Mouse (Mus musculus) mouse trophoblast stem cell (cell line): ENCODE results near the gene Mapt.

Experiments used
- in situ Hi-C, 2 experiments: fragments of 300-500 bp; cut with MseI, MboI; formaldehyde crosslinking; loops; 2 replicates in 1 of 2; 3 replicates in 1 of 2; pipeline ENCODE4 v1.15.1; 2025

Gene Mapt

DNA sequence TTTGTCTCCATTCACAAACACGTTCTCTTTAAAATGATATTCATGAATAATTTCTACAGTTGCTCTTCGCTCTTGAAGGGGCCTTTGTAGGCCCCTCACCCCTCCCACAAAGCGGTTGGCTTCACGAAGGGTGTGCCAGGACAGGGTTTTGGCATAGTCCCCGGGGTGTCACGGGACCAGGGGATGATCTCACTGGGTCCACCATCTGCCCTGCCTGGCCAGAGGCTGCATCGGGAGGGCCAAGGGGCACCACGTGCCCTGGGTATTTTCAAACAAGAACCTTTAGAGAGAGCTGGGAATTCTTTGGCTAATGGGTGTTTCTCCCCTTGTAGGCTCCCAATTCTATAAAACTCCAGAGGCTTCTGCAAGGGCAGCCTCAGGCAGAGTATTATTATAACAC lies 41.2 kb downstream of the Mapt start:
- in situ Hi-C loops = no loop called here

DNA sequence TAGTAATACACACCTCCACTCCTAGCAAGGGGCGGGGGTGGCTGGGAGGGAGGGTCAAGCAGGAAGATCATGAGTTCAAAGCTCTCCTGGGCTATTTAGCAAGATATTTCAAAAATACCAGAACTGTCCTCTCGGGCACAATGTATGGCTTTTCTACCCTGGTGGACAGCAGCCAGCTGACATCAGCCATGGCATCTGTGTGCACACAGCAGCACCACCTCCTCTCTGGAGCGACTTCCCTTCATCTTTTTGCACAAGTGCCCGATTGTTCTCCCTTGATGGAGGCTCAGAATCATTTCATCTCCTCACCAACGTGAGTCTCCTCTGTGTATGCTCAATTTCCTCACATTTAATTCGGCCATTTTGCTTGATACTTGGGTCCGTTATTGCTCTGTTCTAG lies 44.6 kb downstream of the Mapt start:
- in situ Hi-C loops = no loop called here

DNA sequence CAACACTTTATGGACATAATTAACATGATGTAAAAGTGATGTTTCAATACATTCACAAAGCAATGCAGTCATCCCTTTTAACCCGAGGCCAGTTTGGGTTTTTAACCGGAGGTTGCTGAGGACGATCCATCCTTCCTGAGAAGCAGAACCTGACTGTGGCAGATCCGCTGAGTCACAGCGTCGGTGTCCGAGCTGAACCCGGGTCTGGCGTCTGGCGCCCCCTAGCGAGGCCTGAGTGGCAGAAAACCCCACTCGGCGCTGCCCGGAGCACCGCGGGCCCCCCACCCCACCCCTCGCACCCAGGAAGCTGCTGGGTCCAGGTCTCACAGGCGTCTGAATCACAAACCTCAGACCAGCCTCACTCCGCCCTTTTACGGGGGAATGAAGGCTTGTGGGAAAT lies 47.0 kb downstream of the Mapt start:
- in situ Hi-C loops = no loop called here

DNA sequence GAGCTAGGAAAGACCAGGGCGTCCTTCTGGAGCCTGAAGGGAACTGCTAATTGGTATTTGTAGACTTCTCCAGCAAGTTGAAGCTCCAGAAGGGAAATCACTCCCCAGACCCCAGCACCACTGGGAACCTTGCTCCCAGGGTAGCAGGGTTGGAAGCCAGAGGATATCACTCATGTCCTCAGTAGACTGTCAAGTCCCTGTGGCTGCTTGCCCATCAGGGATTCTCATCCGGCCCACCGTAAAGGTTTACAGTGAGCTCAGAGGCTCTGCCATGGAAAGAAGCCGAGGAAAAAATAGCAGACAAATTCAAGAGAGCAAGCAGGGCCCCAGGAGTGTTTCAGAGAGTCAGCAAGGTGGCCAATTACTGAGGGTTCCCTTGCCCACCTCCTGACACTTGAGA lies 47.9 kb downstream of the Mapt start:
- in situ Hi-C loops = no loop called here

DNA sequence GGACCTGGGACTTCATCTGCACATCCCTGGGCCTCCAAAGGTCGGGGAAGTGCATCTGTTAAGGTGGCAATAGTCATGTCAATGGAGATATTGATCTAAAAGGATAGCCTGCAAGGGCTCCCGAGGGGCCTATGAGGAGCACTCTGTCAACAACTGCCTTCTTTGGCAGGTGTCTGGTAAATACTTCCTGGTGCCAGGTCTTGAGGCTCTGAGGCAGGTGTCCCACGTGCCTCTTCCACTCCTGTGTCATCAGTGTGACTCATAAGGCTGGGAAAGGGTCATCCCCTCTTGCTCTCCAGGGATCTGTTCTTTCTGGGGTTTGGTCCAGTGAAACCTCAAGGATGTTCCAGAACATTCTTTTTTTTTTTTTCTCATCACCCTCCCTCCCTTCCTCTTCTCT lies 48.3 kb downstream of the Mapt start:
- in situ Hi-C loops = no loop called here

DNA sequence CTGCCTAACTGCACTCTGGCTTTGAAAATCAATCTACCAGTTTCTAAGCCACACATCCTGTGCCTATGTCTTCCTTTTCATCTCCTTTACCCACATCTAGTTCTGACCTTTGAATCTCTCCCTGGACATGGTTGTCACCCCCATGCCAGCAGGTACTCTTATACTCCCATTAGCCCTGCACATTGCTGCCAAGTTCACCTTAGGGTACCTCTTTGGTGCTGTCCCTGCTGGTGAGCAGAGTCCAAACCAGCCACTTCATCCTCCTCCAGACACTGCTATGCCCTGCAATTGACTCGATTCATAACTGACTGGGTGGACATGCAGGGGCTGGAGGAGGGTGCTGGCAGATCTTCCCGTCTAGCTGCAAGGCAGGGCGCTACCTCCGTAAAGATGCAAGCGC lies 50.3 kb downstream of the Mapt start:
- in situ Hi-C loops = no loop called here

DNA sequence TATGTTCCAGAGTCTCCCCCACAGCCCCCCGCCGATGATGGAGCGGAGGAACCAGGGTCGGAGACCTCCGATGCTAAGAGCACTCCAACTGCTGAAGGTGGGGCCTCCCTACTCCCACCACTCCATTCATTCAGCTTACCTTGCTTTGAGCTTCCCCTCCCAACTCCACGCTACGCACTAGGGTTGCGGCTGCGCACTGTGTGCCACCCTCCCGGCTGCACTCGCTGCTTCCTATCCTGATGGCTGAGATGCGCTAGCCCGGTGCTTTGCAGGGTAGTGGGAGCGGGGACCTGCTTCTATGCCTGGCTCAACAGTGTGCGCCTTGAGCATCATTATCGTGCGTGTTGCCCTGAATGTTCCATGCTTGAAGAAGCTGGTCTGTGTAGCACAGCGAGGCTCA lies 55.9 kb downstream of the Mapt start:
- in situ Hi-C loops = no loop called here

DNA sequence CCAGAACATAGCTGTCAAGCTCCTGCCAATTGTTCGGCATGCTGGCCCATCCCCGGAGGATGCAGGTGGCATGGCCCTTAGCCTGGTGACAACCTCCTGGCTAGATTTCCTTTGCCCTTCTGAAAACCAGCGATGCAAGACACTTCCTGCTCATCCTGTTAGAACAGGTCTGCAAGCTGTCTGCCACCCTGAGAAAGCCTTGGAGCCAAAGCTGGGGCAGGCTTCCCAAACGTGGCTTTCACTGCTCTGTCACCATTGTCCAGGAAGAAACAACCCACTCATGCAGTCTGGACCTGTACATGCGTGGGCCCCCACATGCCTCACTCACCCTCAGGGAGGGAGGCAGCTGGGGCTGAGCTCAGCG lies 57.6 kb downstream of the Mapt start:
- in situ Hi-C loops = no loop called here

DNA sequence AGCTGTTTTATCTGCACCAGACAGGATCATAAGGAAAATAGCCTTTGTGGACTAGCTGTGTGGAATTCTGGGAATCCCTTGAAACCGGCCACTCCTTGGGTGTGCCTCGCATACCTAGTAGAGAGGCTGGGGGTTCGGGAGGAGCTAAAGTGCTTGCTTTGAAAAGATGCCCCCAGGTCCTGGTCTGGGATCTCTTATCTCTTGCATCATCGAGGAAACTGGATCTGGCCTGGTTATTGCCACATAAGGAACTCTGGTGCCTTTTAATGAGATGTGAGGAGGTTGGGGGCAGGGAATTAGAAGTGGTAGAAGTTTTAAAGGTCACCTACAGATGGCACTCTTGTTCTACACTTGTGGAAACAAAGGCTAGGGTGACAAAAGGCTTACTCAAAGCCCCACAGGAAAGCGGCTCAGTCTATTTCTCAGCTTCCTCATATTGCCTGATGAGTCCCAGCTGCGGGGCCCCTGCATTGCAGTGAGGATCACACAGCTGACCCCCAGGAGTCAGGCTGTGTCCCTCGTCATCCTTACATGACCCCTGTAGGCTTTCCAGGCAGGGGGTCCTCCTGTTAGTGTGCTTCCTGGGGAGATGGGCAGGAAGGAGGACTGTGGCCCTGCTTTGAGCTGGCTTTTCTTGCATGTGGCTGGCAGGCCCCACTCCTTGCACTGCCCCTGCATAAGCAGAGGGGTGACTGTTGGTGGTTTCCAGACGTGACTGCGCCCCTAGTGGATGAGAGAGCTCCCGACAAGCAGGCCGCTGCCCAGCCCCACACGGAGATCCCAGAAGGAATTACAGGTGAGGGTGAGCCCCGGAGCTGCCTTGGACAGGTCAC lies 58.2 kb downstream of the Mapt start:
- in situ Hi-C loops = no loop called here

DNA sequence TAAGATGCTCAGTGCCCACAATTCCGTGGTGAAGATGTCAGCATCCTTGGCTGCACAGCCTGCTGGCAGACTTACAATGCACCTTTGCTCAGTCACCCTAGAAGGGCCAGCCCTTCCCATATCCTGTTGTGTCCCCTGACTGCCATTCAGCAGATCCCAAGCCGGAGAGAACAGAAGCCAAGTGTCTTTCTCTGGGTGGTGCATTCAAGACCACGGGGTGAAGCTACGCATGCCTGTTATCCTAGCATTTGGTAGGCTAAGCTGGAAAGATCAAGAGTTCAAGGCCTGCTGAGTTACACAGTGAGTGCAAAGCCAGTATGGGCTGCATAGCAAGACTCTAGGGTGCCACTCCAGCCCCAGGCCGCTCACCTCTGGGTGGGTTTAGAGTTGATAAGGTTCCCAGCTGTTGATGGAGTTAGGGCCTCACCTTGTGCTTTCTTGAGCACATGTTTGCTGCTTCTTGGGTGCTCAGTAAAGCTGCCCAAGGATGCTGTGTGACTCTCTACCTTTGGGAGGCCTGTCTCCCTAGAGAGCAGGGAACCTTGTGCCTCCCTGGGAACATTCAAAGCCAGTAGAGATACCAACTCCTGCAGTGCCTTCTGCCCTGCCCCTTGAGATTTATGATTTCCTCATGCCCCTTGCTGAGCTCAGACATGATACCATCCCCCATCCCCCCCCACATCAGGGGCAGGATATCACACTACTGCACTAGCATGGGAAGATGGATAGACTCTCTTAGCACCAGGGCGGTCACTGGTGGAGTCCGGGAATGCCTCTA lies 61.4 kb downstream of the Mapt start:
- in situ Hi-C loops = no loop called here

DNA sequence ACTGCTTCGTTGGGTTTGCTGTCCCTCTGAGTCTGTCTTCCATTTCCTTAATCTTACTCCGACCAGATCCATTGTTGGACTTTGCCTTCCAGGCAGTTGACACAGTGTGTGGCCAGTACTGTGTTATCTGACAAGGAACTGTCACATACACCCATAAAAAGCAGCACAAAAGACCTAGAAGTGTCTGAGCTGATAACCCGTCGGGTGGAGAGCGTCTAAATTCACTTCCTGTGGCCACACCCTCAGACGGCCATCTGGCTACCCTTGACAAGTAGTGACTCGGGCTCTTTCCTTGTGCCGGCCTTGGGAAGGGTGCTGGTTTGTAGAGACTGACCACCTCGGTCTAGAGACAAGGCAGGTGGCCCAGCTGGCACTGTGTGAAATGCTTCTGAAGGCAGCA lies 62.1 kb downstream of the Mapt start:
- in situ Hi-C loops = no loop called here

DNA sequence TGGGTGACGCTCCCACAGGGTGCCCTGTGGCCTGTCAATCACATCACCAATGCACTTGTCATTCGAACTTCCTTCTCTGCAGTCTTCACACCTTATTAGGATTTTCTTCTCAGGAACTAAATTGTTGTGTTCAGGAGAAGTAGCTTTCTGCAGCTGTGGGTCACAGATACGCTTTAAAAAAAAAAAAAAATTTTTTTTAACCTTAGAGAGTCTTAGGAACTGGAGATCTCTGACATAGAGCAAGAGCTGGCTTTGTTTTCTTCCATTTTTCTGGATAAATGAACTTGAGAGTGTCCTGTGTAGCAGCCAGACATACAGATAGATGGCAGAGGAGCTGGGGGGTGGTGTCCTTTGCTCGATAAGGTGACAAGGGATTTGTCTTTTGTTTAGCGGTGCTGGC lies 64.0 kb downstream of the Mapt start:
- in situ Hi-C loops = no loop called here

DNA sequence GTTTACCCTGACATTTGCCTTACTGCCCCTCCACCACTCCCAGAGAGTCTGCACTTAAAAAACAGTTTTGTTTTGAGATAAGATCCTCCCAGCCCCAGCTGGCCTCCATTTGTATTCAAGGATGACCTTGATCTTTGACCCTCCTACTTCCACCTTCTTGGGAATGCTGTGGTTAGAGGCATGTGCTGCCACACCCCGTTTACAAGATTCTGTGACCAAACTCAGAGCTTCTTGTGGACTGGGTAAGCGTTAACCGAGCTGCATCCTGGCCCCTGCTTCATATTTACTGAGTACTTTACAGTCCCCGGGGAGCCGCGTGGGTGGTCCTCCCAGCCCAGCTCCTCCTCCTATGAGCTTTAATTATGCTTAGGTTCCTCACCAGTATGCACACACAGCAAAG lies 64.5 kb downstream of the Mapt start:
- in situ Hi-C loops = no loop called here

DNA sequence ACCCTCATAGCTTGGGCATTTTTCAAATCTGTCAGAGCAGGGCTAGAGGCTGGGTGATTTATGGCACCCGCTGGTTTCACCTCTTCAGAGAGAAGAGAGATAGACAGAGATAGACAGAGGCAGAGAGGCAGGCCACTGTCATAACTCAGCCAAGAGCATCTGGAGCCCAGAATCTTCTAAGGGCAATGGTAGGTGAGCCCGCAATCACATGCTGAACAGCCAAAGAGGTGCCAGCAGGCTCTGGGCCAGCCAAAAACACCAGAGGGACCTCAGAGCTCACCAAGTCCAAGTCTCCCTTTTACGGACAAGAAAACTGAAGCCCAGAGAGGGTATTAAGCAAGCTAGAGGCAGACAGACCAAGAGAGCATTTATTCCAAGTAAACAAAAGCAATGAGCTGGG lies 66.5 kb downstream of the Mapt start:
- in situ Hi-C loops = no loop called here

DNA sequence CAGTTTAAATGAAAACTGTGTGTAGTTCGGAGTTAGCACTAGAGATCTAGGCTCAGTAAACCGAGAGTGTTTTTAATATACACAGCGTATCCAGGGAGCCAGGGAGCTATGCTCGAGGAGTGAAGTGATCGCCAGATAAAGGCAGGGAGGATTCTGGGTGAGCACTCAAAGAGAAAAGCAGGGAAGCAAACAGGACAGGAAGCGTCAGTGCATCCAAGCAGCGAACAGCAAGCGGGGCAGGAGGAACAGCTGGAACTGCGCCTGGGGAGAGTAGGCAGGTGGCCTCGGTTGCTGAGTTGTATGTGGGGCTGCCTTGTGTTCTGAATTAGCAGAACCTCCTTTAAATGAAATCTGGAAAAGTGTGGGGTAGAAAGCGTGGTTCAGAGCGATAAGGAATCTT lies 71.4 kb downstream of the Mapt start:
- in situ Hi-C loops = no loop called here

DNA sequence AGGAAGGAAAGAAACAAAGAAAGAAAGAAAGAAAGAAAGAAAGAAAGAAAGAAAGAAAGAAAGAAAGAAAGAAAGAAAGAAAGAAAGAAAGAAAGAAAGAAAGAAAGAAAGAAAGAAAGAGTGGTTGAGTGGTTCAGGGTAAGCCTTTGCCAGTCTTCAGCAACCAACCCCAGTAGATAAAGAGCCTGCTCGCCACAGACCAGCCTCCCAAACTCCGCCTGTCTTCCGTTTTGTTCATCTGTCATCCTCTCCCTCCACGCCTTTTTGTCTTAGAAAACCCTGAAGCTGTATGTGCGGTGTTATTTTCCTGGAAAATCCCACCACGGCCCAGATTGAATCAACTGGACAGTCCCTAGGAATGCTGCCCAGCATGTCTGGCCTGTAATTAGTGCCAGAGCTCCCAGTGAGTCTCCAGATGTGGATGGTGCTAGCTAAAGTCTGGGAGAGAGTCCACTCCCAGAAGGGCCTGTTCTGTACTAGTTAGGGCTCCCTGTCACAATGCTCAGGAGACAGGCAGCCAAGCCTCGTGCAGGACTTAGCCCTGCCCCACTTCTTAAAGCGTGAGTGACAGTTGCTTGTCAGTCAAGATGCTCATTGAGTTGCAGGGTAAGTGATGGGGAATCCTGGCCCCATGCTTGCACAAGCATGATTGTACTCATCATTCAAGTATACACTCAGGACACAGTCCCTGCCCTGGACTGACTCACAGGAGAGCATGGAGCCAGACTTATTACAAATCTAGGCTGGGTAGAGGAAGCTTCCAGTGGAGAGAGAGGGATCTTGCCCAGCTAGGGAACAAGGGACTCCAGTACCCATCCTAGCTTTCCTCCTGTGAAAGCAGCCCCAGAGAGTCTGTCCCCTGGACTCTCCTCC lies 72.1 kb downstream of the Mapt start:
- in situ Hi-C loops = no loop called here

DNA sequence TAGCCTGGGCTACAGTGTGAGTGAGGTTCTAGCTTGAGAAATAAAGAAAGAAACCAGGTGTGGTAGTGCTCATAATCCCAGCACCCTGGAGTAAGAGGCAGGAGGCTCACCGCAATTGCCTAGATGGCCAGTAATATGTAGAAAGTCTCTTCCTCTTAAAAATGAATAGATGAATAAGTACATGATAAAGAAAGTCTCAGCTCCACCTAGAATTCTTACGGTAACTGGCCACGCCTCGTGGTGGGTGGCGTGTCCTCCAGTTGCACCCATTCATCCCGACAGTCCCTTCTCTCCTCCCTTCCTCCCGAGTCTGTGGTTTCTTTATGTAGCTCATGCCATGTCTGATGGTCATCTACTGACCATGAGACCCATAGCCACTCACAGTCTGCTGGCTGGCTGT lies 74.5 kb downstream of the Mapt start:
- in situ Hi-C loops = no loop called here

DNA sequence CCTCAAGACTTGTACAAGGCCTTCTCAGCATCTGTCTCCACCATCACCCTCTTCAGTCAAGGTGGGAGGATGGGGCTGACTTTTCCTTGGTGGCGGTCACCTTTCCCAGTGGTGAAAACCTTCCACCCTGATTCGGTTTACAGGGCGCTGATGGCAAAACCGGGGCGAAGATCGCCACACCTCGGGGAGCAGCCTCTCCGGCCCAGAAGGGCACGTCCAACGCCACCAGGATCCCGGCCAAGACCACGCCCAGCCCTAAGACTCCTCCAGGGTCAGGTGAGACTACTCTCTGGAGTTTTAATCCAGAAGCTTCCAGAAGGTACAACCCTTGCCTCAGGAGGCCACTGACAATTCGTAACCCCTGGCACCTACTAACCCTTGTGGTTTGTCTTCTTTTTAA lies 75.3 kb downstream of the Mapt start:
- in situ Hi-C loops = no loop called here

DNA sequence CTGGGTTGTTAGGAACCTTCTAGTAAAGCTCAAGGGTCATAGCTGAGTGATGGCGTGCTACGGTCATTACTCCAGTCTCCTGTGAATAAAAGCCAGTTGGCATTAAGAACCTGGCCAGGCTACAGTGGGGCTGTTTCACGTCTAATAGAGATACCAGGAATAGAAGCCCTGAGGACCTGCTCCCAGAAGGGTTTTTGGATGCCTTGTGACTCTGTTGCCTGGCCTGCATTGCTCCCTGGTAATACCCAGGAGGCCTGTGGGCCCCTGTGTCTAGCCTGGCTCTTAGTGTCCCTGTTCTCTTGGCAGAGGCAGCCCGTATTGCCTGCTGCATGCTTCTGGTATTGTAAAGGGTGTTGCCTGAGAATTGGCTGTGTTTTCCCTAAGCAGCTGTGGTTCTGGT lies 75.9 kb downstream of the Mapt start:
- in situ Hi-C loops = no loop called here

DNA sequence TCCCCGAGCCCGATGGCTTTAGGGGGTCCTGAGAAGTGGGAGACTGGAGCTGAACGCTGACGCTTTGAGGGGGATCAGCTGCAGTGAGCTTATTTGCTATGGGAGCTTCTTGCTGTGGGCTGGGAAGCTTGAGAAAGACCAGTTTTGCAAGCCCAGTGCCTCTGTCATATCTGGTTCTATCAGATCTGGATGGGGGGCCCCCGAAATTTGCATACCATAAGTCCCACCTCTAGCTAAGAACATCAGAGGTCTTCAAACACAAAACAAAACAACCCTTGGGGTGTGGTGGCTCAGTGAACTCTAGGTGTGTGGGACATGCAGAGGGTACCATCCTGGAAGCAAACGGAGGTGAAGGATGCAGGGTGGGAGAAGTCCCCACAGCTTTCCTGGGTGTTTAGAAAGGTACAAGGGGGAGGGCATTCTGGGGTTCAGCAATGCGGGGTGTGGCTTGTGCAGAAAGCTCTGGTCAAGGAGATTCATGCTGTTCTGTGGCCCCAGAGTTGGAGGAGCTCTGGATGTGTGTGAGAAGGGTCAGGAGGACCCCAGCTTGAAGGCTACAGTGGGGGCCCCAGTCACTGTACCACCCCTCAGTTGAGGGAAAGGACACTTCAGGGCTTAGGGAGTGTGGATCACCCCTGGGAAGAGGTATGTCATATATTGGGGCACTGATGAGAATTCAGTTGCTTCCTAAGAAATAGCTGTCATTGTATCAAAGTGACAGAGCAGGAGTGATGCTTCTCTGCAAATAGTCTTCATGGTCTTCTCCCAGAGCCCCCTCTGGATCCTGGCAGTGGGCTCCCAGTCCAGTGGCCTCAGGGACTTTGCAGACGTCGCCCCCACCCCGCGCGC lies 78.4 kb downstream of the Mapt start:
- in situ Hi-C loops = no loop called here

DNA sequence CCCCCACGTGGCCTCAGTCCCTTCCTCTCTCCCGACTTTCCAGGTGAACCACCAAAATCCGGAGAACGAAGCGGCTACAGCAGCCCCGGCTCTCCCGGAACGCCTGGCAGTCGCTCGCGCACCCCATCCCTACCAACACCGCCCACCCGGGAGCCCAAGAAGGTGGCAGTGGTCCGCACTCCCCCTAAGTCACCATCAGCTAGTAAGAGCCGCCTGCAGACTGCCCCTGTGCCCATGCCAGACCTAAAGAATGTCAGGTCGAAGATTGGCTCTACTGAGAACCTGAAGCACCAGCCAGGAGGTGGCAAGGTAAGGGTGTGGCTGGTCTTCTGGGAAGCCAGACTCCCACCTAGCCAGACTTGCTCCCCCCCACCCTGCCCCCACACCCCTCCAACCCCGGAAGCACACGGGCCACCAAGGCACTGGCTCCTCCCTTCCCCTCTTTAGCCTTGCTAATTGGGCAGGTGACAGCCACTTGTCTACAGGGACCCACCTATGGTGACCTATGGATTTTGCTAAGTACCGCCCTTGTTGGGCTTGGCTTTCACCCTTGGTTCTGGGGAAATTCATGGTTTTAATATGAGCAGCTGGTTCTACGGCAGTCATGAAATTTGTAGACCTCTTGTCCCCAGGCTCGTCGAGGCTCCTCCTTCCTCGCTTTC lies 79.2 kb downstream of the Mapt start:
- in situ Hi-C loops = no loop called here
